Mouse (Mus musculus): ENCODE measurements around the gene Tmem62.

DNA sequence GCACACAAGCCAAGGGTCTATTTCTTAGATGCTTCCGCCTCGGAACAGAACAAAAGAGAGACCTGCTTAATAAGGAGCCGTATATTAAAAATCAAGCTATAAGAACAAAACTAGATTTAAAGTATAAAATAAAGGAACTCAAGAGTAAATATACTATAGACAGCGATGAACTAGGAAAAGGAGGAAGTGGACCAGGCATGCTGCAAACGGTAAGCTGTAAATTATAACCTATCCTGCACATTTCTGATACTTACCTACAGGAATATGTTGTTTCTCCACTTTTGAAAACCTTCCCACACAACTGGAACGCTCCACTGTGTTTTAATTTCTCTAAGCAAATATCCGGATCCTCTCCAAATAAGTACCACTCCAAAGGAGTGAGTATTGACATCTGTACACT lies 13.7 kb upstream of the Tmem62 start:
- no peak for TF ChIP-seq CTCF (IDR thresholded peaks at IDR 0.05; ENCODE audit: low read depth)
- TF ChIP-seq EP300 (optimal IDR thresholded peaks at IDR 0.05), result no peak
